Mouse (Mus musculus): ENCODE measurements around the gene Tnr.
A peak's percentile ranks its signal among the peaks of the same experiment; 100 is the strongest.
"Not testable (repeated sequence)": the region's sequence is repeated elsewhere in the genome, so short reads cannot be mapped to it uniquely, and the experiment has no call there.

The Tnr gene

GRCm38 (mm10) chr1:159938449-159938848 is 414.9 kb downstream of the Tnr start:
- no peak for DNase-seq (ENCODE audit: low read depth, low spot score)

- no peak for DNase-seq (ENCODE audit: low read depth, low spot score)
Observed at GRCm38 (mm10) chr1:159939335-159939734, 415.8 kb downstream of the Tnr start.

- DNase-seq (ENCODE audit: low read depth, low spot score): no peak
Observed at GRCm38 (mm10) chr1:159953526-159953925, 430.0 kb downstream of the Tnr start.

GRCm38 (mm10) chr1:159963351-159963750 is 439.8 kb downstream of the Tnr start:
- DNase-seq (ENCODE audit: low read depth, low spot score): no peak

- DNase-seq (ENCODE audit: low read depth, low spot score): not testable (repeated sequence)
Observed at GRCm38 (mm10) chr1:159966286-159966685, 442.7 kb downstream of the Tnr start.

- DNase-seq (ENCODE audit: low read depth, low spot score): no peak
Observed at GRCm38 (mm10) chr1:159968395-159968794, 444.8 kb downstream of the Tnr start.

GRCm38 (mm10) chr1:159977786-159978185 is 454.2 kb downstream of the Tnr start:
- peak; percentile 9 for DNase-seq (ENCODE audit: low read depth, low spot score)

GRCm38 (mm10) chr1:159979096-159979495 is 455.5 kb downstream of the Tnr start:
- DNase-seq (ENCODE audit: low read depth, low spot score): no peak

- DNase-seq (ENCODE audit: low read depth, low spot score): no peak
Observed at GRCm38 (mm10) chr1:159980355-159980754, 456.8 kb downstream of the Tnr start.
